Mouse (Mus musculus) mesoderm, embryonic 11.5 days (tissue): Measurements from ENCODE around the gene Mpst.

Source experiments
- DNase-seq: peaks from one replicate; pipeline ENCODE4 v3.0.0-alpha.2; 2012; ENCODE audit warnings: low read depth, low spot score

Mpst gene

DNA sequence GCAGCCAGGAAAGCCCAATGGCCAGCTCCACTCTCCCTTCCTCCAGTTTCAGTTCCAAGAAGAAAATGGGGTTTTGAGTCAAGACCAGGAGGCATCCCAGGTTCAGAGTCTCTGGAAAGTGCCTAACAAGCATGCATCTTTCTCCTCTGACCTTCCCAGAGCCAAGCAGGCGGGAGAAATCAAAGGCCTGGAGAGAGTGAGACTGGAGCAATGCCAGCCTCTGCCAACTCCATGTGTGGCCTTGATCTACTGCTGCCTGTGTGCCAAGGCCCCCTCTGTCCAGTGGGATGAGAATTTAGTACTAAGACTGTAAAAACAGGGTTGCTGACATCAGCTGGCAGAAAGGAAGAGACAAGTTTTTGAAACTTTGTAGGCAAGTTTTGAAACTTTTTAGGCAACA lies 2.3 kb upstream of the Mpst start:
- DNase-seq = no peak

DNA sequence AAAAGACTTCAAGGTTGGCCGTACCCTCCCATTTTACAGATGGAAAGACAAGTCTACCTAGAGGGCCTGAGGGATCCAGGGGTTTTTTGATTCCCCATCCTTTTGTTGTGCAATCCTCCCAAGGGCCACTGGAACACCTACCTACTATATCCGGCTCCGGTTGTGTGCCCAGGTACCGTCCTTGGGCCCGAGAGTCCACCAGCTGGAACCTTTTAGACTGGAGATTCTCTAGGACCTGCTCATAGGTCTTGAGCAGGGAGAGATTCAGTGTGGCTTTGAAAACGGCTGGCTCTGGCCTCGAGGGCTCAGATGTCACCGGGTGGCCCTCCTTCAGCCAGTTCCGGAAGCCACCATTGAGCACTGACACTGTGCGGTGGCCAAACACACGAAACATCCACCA lies 1.1 kb upstream of the Mpst start:
- no peak for DNase-seq

DNA sequence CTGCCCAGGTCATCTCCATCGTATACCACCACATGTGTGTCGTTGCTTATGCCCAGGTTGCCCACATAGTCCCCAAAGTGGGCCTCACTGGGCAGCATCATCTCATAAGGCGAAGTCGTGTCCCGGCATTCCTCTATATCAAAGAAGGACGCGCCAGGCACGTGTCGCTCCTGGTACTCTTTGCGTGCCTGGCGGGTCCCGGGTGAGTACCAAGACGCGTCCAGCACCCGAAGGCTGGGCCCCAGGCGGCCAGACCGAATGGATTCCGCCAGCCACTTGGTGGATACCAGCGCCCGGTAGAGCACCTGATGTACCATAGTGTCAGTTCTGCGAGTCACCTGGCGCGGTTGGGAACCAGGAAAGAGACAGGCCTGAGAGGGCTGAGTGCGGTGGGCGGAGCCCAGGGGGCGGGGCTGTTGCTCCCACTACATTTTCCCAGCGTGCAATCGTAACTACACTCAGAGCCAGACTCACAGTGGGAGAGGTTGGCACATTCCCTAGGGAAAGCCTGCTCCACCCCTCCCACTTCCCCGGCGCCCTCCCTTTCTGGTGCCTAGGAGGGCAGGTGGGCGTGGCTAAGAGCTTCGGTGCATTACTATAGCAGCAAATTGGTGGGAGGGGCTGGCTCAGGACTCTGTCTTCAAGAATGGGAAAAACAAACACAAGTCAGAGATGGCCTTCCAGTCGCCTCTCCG lies 552 bp upstream of the Mpst start, which contains the start of gene Tst:
Gene Tst, minus strand, starts transcription at position 391 of the 695 bp plus-strand sequence.
- DNase-seq = peak; percentile 88

DNA sequence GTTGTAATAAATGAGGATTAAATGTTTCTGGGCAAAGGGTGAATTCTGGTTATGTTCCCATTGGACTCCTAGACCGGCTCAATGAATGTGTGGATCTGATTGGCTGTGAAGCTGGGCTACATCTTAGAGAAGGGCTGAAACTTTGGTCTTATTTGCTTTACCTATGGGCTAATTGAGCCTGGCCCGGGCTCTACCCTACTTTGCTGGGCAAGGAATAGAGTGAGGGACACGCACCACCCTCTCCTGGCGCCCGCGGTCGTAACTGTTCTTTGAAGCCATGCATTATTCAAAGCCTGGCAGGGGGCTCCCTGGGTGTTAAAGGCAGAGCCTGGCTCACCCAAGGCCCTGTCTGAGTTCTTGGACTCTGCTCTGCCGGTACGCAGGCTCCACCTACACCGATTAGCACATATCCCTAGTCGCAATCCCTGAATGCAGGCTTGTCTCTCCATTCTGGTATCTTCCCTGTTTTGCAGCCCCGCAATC lies 3.4 kb downstream of the Mpst start:
- no peak for DNase-seq

DNA sequence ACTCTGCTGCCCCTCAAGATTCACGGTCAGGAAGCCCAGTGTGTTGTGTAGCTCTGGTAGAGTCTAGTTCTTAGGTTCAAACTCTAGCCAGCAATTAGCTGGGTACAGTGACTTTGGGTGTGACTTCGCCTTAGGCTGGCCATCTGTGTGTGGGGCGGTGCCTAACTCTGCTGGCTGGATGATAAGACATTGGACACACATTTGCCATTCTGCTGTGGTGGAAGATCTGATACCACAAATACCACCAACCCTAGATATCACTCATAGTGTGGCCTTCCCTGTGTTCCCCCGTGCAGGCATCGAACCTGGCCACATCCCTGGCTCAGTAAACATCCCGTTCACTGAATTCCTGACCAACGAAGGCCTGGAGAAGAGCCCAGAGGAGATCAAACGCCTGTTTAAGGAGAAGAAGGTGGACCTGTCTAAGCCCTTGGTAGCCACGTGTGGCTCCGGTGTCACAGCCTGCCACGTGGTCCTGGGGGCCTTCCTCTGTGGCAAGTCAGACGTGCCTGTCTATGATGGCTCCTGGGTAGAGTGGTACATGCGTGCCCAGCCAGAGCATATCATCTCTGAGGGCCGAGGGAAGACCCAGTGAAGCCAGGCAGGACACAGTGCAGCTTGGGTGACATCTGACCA lies 7.0 kb downstream of the Mpst start:
- no peak for DNase-seq

DNA sequence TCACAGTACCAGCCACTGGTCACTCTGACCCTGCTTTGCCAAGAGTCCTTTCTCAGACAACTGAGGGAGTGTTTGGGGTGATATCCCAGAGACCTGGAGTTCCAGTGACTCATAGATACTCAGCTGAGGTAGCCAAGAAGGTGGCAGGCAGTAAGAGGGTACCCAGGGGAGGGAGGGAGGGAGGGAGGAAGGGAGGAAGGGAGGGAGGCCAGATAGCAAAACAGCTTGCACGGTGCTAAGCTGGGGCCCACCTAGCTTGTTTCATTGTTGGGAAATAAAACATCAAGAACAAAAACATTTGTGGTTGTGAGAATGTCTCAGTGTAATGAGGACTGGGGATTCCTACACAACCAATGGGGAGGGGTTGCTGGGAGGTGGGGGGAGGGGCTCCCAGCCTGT lies 7.5 kb downstream of the Mpst start:
- DNase-seq = no peak

DNA sequence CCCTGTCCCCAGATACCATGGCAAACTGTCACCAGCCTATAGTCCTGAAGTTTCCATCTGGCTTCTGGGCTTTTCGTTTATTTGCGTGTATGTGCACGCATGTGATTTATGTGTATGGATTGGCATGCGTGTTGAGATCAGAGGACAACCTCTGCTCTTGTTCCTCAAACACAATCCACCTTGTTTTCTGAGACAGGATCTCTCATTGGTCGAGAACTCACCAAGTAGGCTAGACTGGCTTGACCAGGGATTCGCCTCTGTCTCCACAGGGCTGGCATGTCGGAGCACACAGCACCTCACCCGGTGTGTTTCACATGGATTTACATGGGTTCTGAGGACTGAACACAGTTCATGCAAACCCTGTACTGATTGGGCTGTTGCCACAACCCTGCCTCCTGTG lies 7.9 kb downstream of the Mpst start:
- no peak for DNase-seq

DNA sequence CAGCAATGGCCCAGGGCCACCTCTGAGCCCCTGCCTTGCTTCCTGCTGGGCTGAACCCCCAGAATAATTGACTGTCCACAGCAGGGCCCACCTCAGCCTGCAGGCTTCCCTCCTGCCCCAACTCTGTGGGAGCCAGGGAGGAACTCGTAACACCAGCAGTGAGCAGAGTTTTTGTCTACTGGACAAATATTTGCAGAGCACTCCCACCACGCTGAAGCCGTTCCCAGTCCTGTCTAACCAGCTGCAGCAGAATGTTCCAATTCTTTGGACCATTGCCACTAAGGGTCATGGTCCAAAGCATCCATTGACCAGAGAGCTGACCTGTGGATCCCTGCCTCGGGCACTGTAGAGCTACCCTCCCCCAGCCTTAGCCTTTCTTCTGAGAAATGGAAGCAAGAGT lies 10.7 kb downstream of the Mpst start:
- DNase-seq = no peak

DNA sequence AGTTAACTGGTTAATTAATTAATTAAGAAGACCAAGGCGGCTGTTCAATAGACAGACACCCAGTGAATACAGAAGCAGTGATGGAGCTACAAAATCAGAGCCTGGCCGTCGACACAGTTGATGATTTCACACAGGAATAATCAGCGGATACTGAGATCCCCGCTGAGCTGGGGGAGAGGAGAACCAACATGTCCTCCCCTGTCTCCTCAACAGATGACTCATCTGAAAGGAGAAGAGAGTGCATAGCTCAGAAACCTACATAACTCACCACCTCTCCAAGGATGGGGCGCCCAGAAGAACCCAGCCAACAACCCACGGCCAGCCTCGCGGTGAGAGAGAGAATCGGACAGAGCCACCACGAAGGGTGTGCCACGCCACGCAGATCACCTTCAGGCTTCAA lies 14.2 kb downstream of the Mpst start:
- DNase-seq = no peak

DNA sequence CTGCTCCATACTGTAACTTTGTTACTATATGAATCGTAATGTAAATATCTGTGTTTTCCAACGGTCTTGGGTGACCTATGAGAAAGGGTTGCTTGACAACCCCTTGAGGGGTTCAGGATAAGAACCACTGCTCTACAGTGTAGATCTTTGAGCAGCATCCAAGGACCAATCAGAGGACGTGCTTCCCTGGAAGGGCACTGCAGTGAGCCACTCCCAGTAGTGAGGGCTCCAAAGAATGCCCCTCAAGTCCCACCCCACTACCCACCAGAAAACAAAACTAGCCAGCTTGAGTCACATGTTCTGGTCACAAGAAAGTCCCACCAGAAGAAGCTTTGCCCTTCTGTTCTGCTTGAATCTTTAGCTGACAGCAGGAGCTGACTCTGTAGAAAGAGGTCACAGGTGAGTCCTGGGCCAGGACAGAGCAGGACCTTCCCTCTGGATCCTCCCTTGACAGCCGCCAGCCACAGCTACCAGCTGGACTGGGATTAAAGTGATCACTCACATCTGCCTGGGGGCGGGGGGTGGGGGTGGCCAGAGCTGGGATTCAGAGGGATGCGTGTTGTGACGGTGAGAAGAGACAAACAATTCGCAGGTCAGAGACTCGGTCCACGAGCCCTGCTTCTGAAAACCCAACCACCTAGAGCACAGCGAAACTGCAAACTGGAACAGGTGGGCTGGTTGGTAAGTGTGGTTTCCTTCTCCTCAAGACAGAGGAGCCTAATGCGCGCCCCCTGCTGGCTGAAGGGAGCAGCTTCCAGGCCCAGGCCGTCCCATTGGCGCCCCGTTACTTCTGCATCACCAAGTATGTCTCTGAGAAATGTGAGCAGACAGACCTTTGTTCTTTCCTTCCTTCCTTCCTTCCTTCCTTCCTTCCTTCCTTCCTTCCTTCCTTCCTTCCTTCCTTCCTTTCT lies 16.1 kb downstream of the Mpst start:
- DNase-seq = peak; percentile 84

DNA sequence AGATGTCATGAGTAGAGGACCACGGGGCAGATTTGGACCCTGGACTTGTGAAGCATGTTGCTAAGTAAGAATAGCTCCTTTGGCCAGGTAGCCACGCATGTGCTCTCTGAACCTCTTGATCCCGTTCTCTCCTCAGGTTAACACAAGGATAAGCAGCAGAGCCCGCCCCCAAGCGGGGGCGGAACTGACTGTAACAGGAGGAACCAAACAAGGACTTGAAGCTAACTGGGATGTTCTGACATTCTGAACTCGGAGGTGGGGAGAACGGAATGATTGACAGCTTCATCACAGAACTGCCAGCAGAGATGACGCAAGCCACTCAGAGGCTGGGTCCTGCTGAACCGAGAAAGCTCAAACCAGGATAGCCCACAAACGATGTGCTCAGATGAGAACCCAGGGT lies 18.3 kb downstream of the Mpst start:
- no peak for DNase-seq

DNA sequence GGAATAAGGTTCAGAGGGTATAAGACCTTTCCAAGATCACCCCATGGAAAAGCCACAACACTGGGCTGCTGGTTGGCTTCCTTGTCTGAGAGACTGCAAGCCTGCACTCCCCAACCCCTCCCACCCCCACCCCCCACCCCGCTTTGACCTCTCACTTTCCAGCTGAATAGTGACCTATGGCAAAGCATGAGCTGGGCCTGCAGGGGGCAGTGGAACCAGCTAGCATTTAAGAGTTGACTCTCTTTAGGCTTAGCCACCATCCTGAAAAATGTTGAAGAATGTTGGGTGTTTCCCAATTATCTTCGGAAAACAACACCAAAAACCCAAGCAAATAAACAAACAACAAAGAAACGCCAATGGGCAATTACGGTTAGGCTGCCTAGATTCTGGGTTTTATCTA lies 19.0 kb downstream of the Mpst start:
- DNase-seq = no peak

DNA sequence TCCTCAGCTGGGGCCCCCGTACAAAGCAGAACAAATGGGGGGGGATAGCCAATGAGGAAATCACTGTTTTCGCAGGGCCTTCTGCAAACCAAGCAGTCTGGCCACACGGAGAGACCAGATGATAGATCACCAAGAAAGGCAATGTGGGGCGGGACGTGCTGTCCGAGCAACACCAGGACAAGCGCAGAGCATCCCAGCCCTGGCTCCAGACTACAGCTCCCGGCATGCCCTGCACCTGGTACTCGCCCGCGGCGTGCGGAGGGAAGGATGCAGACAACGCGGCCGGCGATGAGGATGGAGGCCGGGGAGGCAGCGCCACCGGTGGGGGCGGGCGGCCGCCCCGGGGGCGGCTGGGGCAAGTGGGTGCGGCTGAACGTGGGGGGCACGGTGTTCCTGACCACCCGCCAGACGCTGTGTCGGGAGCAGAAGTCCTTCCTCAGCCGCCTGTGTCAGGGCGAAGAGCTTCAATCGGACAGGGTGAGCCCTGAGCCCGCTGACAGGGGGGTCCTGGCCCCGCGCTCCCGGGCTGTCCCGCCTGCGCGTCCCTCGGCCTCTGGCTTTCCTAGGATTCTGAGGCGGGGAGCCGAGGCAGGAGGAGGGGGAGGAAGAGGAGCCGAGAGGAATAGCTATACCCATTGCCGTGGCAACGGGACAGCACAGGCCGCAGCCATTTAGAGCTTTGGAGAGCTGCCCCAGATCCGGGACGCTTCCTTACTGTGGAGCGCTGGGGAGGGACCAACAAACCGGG lies 22.3 kb downstream of the Mpst start, which contains the start of gene Kctd17:
Gene Kctd17, plus strand, starts transcription at position 174 of the 748 bp plus-strand sequence.
- DNase-seq = peak; percentile 85

DNA sequence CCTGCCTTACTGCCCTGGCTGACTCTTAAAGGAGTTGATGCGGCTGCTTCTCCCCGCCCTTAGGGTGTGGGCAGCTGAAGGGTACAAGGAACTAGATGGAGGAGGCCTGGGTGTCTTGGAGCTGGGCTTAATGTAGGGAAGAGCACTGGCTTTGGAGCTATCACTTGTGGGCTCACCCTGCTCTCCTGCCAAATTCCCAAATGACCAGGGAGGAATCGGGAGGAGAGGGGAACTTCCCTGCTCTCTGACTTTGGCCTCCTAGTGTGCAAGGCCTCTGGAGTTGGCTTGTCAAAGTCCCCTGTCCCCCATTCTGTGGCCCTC lies 22.9 kb downstream of the Mpst start:
- DNase-seq = no peak

DNA sequence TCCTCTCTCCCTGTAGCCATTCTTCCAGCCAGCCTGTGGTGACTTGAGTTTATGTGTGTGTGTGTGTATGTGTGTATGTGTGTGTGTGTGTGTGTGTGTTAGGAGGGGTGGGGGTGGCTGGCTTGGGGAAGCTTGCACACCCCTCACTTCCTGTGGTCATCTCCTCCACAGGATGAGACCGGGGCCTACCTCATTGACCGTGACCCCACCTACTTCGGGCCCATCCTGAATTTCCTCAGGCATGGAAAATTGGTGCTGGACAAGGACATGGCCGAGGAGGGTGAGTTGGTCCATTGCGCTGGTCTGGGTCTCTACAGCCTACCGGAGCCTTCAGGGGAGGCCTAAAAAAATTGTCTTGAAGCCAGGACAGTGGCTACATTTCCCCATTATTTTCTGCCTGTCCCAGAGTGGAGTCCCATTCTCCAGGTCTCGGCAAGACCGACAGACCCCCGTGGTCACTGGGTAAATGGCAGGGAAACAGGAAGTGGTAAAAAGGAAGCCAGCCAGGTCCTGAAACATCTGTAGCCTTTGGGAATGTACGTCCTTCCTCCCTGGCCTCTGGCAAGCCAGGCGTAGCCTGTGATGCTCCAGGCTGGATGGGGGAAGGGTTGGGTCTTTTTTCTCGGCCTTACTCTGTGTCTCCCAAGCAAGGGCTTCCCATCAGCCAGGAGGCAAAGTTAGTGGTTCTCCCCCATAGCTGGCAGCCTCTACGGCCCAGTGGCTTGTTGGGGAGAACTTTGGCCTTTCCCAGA lies 23.8 kb downstream of the Mpst start:
- no peak for DNase-seq

DNA sequence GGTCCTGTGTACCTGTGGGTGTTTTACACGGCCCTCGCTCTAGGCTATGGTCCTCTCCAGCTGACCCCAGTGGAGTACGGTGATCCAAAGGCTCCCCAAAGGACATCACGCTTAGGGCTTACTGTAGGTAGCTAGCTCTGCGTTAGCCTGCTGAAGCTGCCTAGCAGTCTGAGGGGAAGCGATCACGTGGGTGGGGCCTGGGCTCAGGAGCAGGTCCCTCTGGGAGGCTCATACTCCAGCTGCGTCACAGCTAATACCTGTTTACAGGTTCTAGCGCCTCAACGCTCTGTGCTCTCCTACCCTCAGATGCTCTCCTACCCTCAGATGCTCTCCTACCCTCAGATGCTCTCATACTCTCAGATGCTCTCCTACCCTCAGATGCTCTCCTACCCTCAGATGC lies 24.7 kb downstream of the Mpst start:
- no peak for DNase-seq

DNA sequence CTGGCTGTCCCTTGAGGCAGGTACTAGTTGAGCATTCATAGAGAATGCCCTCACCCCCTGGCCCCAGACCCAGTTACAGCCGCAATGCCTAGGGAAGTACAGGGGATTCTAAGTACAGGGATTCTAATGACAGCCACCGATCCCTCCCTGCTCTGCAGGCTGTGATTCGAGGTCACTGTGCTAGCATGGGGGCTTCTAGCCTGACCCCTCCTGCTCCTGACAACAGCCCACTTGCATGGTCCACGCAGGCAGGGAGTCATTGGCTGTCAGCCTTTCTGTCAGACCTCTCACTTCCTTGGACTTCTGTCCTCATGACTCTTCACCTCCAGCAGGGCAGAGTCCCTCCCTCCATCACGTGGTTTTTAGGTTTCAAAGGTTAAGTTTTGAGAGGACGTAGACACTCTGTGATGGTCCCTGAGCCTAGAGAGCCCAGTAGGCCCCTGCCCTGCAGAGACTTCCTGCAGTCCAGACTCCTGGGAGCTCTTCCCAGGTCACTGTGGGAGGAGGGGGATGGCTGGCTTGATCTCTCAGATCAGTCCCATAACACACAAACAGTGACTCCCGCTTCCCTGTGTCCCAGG lies 25.4 kb downstream of the Mpst start:
- DNase-seq = no peak

DNA sequence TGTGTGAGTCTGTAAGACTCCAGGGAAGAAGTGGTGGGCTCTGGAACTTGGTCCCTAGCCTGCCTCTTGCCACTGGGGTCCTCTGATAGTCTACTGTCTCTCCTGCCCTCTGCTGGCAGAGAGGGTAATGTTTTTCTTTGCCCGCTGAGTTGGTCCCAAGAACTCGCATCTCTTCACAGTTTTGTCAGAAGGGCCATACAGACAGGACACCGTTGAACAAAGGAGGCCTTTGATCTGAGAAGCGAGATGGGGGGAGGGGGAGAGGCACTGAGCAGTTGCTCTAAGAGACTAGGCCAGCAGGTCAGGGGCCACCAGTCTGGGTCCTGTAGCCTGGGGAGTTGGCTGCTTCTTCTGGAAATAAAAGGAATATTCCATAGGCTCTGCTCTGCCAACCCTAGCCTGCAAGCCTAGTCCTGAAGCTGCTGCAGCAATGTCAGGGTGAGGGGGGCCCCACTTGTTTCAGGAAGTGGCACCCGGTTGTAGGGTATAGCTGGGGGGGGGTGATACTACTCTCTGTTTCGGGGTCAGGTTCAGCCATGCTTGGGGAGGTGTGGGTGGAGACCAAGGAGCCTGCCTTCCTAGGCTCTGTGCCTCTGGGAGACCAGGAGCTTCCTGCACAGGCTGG lies 28.8 kb downstream of the Mpst start:
- DNase-seq = peak; percentile 76

DNA sequence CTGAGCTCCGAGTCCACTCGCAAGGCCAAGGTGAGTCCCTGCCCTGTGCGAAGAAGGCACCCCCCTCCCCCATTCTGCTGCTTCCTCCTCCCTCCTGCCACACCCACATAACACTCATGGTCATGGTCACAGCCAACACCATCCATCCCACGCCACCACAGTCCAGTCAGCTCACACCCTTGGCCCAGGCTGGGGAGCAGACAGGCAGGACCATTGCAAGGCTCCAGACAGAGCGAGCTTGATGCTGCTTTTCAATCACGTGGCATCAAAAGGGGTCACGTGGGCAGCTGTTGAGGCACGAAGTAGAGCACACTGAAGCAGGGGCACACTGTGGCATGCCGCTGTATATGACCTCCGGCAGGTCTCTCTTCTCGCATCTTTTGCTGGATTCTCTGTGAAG lies 29.5 kb downstream of the Mpst start:
- DNase-seq = no peak
